Mouse (Mus musculus): Measurements from ENCODE around the gene Dok1. TPM values are rescaled to one million over a fixed set of nuclear protein-coding genes. Genes with fewer than 3 reads are reported as not detected.

Gene Dok1
- total and polyA plus RNA-seq, 3 experiments, result 18.7 to 22.3 TPM; not detected in 1

DNA sequence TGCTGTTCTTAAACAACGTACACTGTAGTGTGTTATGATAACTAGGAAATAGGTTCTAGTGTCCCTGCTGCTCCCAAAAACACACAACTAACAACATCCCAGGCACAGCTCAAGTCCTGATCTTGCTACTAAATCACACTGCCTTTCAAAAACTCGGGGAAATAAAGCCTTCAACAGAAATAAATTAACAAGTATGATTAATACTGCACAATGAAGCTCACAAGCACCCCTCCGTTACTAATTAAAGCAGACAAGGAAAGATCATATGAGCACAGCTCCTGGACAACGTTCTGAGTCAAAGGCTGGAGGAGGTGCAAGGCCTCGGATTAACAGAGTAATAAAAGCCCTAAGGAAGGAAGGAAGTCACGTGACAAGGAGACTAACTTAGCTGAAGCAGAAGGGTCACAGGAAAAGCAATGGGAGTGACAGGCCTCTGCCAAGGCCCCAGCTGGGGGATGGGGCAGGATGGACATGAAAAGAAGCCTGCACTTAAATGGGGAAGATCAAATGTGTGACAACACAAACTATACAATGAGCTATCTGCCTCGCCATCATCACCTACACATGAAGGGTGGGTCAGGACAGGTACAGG lies 35.7 kb downstream of the Dok1 start (continued):
- no peak for TF ChIP-seq NRF1 (IDR thresholded peaks at IDR 0.05; ENCODE audit: insufficient read depth, low read depth, low read length, poor library complexity, severe bottlenecking)
- TF ChIP-seq JUND (IDR thresholded peaks at IDR 0.05; ENCODE audit: low read depth, low read length), result no peak
- peak; percentile 93 for TF ChIP-seq USF1 (IDR thresholded peaks at IDR 0.05; ENCODE audit: low read depth, low read length)
- no peak for TF ChIP-seq MAZ (IDR thresholded peaks at IDR 0.05; ENCODE audit: low read depth, low read length)
- peak; percentile 18; the same call in 1 of the 2 replicates for TF ChIP-seq ETS1 (IDR thresholded peaks at IDR 0.05; ENCODE audit: low read depth, low read length)
- TF ChIP-seq TAL1 (IDR thresholded peaks at IDR 0.05; ENCODE audit: low read length), result no peak
- no peak for TF ChIP-seq MEF2A (IDR thresholded peaks at IDR 0.05; ENCODE audit: extremely low read depth, insufficient replicate concordance, low read depth, low read length, poor library complexity, severe bottlenecking)
- no peak for TF ChIP-seq NELFE (IDR thresholded peaks at IDR 0.05; ENCODE audit: low read depth, low read length)
- peak in 1 of 2 experiments; percentile 1; a peak in 1 of 4 replicates for TF ChIP-seq EP300 (IDR thresholded peaks at IDR 0.05; ENCODE audit: low read depth in 1 of 2, low read length in 2 of 2)
- TF ChIP-seq ZNF384 (IDR thresholded peaks at IDR 0.05; ENCODE audit: low read depth, low read length), result no peak
- no peak for TF ChIP-seq MYB (IDR thresholded peaks at IDR 0.05; ENCODE audit: low read depth, low read length)
- TF ChIP-seq POLR2AphosphoS5 (IDR thresholded peaks at IDR 0.05; ENCODE audit: borderline replicate concordance, low read depth, low read length), result no peak
- TF ChIP-seq RAD21 (IDR thresholded peaks at IDR 0.05; ENCODE audit: low read depth, low read length), result no peak
- TF ChIP-seq ZKSCAN1 (IDR thresholded peaks at IDR 0.05; ENCODE audit: low read depth, low read length), result no peak
- TF ChIP-seq MXI1 (IDR thresholded peaks at IDR 0.05; ENCODE audit: low read depth, low read length), result peak; percentile 0; the same call in 1 of the 2 replicates

DNA sequence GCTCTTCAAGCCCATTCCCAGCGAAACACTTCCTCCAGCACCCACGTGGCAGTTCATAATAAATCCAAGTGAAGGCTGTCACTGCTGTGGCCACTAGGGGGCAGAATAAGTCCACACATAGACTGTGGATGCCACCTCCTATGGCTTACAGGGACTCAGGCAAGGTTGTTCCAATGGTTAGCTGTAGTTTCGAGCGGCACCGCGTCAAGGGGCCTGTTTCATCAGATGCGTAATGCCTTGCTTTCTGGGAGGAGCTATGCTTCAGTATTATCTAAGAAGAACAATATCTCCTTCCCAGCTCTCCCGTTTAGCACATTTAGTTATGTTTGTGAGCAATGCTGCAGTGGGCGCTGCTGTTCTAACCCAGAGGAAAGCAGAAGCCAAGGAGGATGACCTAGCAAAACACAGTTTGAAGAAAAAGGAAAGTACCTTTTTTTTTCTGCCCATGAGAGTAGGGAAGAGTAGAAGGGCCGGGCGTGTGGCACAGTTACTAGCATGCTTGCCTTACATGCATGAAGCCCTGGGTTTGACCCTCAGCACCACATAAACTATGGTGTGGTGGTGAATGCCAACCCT lies 36.4 kb downstream of the Dok1 start:
- peaks cover 0 to 12% of the 10 kb centered on the region in 2 experiments; a peak in 2 of 4 replicates for H3K36me3 ChIP-seq (ENCODE audit: control insufficient read depth in 1 of 2, insufficient read depth in 2 of 2, low read length in 2 of 2)
- H3K4me3 ChIP-seq (ENCODE audit: control insufficient read depth in 1 of 2, insufficient read depth in 1 of 2, low read depth in 2 of 2, low read length in 2 of 2), result peak overlapping the region; percentile 14 to 29
- peaks cover under 1 to 2% of the 10 kb centered on the region in 2 experiments; a peak in 3 of 4 replicates for H3K27me3 ChIP-seq (ENCODE audit: control insufficient read depth in 1 of 2, insufficient read depth in 2 of 2, low read length in 2 of 2)
- no peaks in the 10 kb centered on the region for H3K9me3 ChIP-seq (replicated peaks; ENCODE audit: insufficient read depth, low read length)
- H3K9ac ChIP-seq (ENCODE audit: control insufficient read depth, low read depth, low read length, poor library complexity, severe bottlenecking), result peak overlapping the region; percentile 69
- DNase-seq (ENCODE audit: low read depth, low spot score), result peak; percentile 99
- H3K27ac ChIP-seq (ENCODE audit: control insufficient read depth, low read depth, low read length), result peak overlapping the region; percentile 92
- peaks cover 0 to 13% of the 10 kb centered on the region in 2 experiments; a peak in 3 of 4 replicates for H3K4me1 ChIP-seq (ENCODE audit: control insufficient read depth in 1 of 2, insufficient read depth in 2 of 2, low read length in 2 of 2)
- no peaks in the 10 kb centered on the region for H3K79me2 ChIP-seq (ENCODE audit: control insufficient read depth, insufficient read depth, low read length, poor library complexity)
- TF ChIP-seq ZMIZ1 (IDR thresholded peaks at IDR 0.05; ENCODE audit: low read depth, low read length) (peak; percentile 45; the same call in 1 of the 2 replicates), MYC (IDR thresholded peaks at IDR 0.05; ENCODE audit: low read depth, low read length) (peak; percentile 100), USF1 (IDR thresholded peaks at IDR 0.05; ENCODE audit: low read depth, low read length) (peak; percentile 80), USF2 (IDR thresholded peaks at IDR 0.05; ENCODE audit: borderline replicate concordance in 1 of 2, insufficient read depth in 1 of 2, low read depth in 1 of 2, low read length in 2 of 2) (no peak; a peak in 1 of 4 replicates), SMC3 (IDR thresholded peaks at IDR 0.05; ENCODE audit: low read depth, low read length) (peak; percentile 90), E2F4 (IDR thresholded peaks at IDR 0.05; ENCODE audit: borderline replicate concordance, low read depth, low read length) (no peak; the same call in 1 of the 2 replicates), MAZ (IDR thresholded peaks at IDR 0.05; ENCODE audit: low read depth, low read length) (peak; percentile 87; the same call in 1 of the 2 replicates), ETS1 (IDR thresholded peaks at IDR 0.05; ENCODE audit: low read depth, low read length) (peak; percentile 86), NRF1 (IDR thresholded peaks at IDR 0.05; ENCODE audit: insufficient read depth, low read depth, low read length, poor library complexity, severe bottlenecking) (0 out of 2 replicates have a peak, but pooled peaks have one; percentile 43), JUND (IDR thresholded peaks at IDR 0.05; ENCODE audit: low read depth, low read length) (peak; percentile 79), HCFC1 (IDR thresholded peaks at IDR 0.05; ENCODE audit: low read depth, low read length) (peak; percentile 75), ZNF384 (IDR thresholded peaks at IDR 0.05; ENCODE audit: low read depth, low read length) (peak; percentile 94), MXI1 (IDR thresholded peaks at IDR 0.05; ENCODE audit: low read depth, low read length) (peak; percentile 99), ZC3H11A (IDR thresholded peaks at IDR 0.05; ENCODE audit: low read depth, low read length) (peak; percentile 91), BHLHE40 (IDR thresholded peaks at IDR 0.05; ENCODE audit: borderline replicate concordance, low read depth, low read length) (peak; percentile 58), MAX (IDR thresholded peaks at IDR 0.05; ENCODE audit: low read length) (peak; percentile 98), NELFE (IDR thresholded peaks at IDR 0.05; ENCODE audit: low read depth, low read length) (peak; percentile 66), MEF2A (IDR thresholded peaks at IDR 0.05; ENCODE audit: extremely low read depth, insufficient replicate concordance, low read depth, low read length, poor library complexity, severe bottlenecking) (no peak), CTCF (IDR thresholded peaks at IDR 0.05 in 2 of 3, conservative IDR thresholded peaks at IDR 0.05 in 1 of 3; ENCODE audit: control insufficient read depth in 1 of 3, insufficient read depth in 1 of 3, low read depth in 2 of 3, low read length in 3 of 3, poor library complexity in 1 of 3, severe bottlenecking in 1 of 3) (peak; percentile 83 to 93 (median 87)), TCF12 (IDR thresholded peaks at IDR 0.05; ENCODE audit: low read depth, low read length) (peak; percentile 62), RCOR1 (IDR thresholded peaks at IDR 0.05; ENCODE audit: low read depth, low read length) (0 out of 2 replicates have a peak, but pooled peaks have one; percentile 55), CHD1 (IDR thresholded peaks at IDR 0.05; ENCODE audit: low read depth, low read length) (no peak), MAFK (IDR thresholded peaks at IDR 0.05; ENCODE audit: borderline replicate concordance, low read depth, low read length) (peak; percentile 69; the same call in 1 of the 2 replicates)
